Mouse (Mus musculus) liver, embryonic 15.5 days (tissue): Measurements from ENCODE around the gene Dusp13. TPM values are rescaled to one million over a fixed set of nuclear protein-coding genes. Genes with fewer than 3 reads are reported as not detected.

Source experiments
- ATAC-seq: fragments of 200-750 bp; cut with Nextera tagmentation; 2 replicates; pipeline ENCODE4 v1.8.0; 2017; ENCODE audit warnings: moderate number of reproducible peaks, mild to moderate bottlenecking, moderate library complexity; ENCODE audit not compliant: insufficient read depth
- H3K27ac ChIP-seq: fragments of 300-500 bp; sonication (generic); replicated peaks from 2 replicates; pipeline ENCODE4 v1.5.1; 2015; ENCODE audit warnings: mild to moderate bottlenecking, inconsistent platforms
- H3K27me3 ChIP-seq: fragments of 300-500 bp; sonication (generic); 2 replicates; pipeline ENCODE4 v1.6.1; 2015; ENCODE audit warnings: mild to moderate bottlenecking, inconsistent platforms
- H3K36me3 ChIP-seq: fragments of 300-500 bp; sonication (generic); replicated peaks from 2 replicates; pipeline ENCODE4 v1.6.1; 2015; ENCODE audit warnings: moderate library complexity, mild to moderate bottlenecking, inconsistent platforms
- H3K4me1 ChIP-seq: fragments of 300-500 bp; sonication (generic); replicated peaks from 2 replicates; pipeline ENCODE4 v1.6.1; 2015; ENCODE audit warnings: inconsistent platforms
- H3K4me2 ChIP-seq: fragments of 300-500 bp; sonication (generic); 2 replicates; pipeline ENCODE4 v1.6.1; 2015; ENCODE audit warnings: moderate library complexity, mild to moderate bottlenecking, inconsistent platforms
- H3K4me3 ChIP-seq: fragments of 300-500 bp; sonication (generic); replicated peaks from 2 replicates; pipeline ENCODE4 v1.5.1; 2015; ENCODE audit warnings: mild to moderate bottlenecking, inconsistent platforms
- H3K9ac ChIP-seq: fragments of 300-500 bp; sonication (generic); 2 replicates; pipeline ENCODE4 v1.6.1; 2015; ENCODE audit warnings: moderate library complexity, mild to moderate bottlenecking, inconsistent platforms
- H3K9me3 ChIP-seq: fragments of 300-500 bp; sonication (generic); replicated peaks from 2 replicates; pipeline ENCODE4 v1.6.1; 2016; ENCODE audit warnings: inconsistent platforms
- WGBS: fragments of 180-500 bp; shearing (Covaris S2); methylation state at CpG from one replicate; pipeline ENCODE4 v1.1.7; 2015; ENCODE audit warnings: mixed read lengths; ENCODE audit not compliant: insufficient replicate concordance; 5-methylcytosine and 5-hydroxymethylcytosine counted together
- polyA plus RNA-seq: library from polyadenylated mRNA; unstranded; fragments of >200 nt; fragmentation: Nextera tagmentation; extraction: Ambion mirVana; gene quantifications from 2 replicates; pipeline ENCODE4 v1.2.1, GENCODE M21; 2015

Gene Dusp13
- polyA plus RNA-seq, 1 experiment from 2014 or later, result 0.18 TPM

DNA sequence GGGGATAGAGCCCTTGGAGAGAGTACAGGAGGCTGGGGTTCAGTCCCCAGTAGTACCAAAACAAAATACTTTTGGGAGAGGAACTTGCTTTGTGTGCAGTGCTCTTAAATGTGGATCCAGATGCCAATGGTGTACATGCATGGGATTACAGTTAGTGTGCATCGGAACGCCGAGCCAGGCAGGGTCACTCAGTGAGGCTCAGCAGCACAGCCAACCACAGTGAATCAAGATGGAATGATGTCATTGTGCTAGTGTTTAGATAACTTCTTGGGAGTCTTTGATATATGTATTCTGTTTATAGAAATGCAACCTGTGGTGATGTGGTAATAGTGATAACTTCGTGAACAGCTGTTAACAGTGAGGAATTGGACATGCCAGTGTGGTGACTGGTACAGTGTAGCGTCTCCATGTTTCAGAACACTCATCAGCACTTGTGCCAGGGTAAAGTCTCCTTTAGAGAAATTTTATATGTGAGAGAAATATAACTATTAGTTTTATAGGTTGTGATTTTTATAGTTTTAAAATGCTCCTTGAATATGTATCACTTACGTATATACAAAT lies 15.5 kb upstream of the Dusp13 start:
- H3K4me1 ChIP-seq, result peaks cover 34% of the 10 kb centered on the region
- no peak overlapping the region for H3K4me3 ChIP-seq
- no peaks in the 10 kb centered on the region for H3K27me3 ChIP-seq
- 50% methylated on average over 6 of the region's 6 CpGs for WGBS
- no peak overlapping the region for H3K9ac ChIP-seq
- peak overlapping the region; percentile 35 for H3K4me2 ChIP-seq
- peak; percentile 54; the same call in 1 of the 2 replicates for ATAC-seq
- H3K27ac ChIP-seq, result no peak overlapping the region
- H3K36me3 ChIP-seq, result no peaks in the 10 kb centered on the region
- no peaks in the 10 kb centered on the region for H3K9me3 ChIP-seq

DNA sequence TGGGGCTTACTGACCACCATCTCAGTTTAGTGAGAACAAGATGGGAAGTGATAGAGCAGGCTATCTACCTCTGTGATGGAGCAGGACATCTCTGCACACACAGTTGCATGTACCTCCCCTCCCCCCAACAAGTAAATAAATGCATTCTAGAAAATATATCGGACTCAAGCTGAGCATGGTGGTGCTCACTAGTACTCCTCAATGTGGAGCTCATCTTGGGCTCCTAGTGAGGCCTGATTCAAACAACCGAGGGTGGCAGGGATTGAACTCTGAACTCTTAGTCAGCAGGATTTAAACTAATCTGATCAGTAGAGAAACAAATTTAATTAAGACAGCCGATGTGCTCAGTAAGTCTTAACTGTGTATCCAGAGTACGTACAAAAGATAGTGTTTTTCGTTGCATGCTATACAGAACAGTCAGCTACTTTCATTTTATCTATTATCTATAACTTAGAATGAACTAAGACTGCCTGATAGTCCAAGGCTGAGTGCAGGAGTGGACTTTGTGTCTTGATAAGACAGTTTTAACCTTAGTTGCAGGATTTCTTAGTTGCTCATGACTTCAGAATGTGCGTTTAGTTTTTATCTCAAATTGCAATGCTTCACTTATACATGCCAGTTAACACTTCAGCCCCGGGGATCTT lies 14.9 kb upstream of the Dusp13 start:
- Histone ChIP-seq H3K4me1 (peaks cover 36% of the 10 kb centered on the region), H3K27me3 (no peaks in the 10 kb centered on the region), H3K9me3 (no peaks in the 10 kb centered on the region), H3K9ac (no peak overlapping the region), H3K4me2 (peak overlapping the region; percentile 35), H3K27ac (no peak overlapping the region), H3K36me3 (no peaks in the 10 kb centered on the region), H3K4me3 (no peak overlapping the region)
- 23% methylated on average over 7 of the region's 7 CpGs for WGBS
- peak; percentile 74 for ATAC-seq

DNA sequence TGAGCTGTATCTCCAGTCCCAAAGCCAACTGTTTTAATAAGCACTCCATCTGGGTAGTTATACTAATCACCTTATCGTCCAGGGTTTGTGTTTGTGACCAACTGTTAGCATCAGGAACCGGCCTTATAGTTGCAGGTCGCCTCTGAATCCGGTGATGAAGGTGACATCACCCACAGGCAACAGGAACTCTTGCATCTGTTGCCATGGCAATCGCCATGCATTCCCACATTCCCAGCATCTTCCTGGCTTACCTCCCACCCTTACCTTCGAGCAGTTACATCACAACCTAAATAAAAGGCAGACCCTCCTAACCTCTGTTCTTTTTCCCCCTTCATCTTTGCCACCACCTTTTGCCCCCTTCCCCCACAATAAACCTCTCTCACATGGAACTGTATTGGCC lies 13.7 kb upstream of the Dusp13 start:
- Histone ChIP-seq H3K4me3 (no peak overlapping the region), H3K9ac (no peak overlapping the region), H3K4me1 (peaks cover 37% of the 10 kb centered on the region), H3K36me3 (no peaks in the 10 kb centered on the region), H3K9me3 (no peaks in the 10 kb centered on the region), H3K4me2 (no peak overlapping the region), H3K27ac (no peak overlapping the region), H3K27me3 (no peaks in the 10 kb centered on the region)
- WGBS, result 71% methylated on average over 6 of the region's 6 CpGs
- ATAC-seq, result no peak

DNA sequence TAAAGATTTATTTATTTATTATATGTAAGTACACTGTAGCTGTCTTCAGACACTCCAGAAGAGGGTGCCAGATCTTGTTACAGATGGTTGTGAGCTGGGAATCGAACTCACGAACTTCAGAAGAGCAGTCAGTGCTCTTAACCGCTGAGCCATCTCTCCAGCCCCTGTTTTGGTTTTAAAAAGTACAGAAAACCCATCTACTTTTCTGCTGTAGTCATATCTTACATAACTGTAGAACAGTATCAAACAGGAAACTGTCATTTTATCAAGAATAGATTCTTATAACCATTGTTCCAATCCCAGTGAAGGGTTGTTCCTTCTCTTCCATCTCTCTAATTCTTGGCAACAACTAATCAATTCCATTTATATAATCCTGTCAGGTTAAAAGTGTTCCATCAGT lies 12.8 kb upstream of the Dusp13 start:
- H3K4me1 ChIP-seq, result peaks cover 45% of the 10 kb centered on the region
- WGBS, result 68% methylated on average over 3 of the region's 3 CpGs
- H3K9me3 ChIP-seq, result no peaks in the 10 kb centered on the region
- no peaks in the 10 kb centered on the region for H3K36me3 ChIP-seq
- H3K27ac ChIP-seq, result no peak overlapping the region
- H3K4me3 ChIP-seq, result no peak overlapping the region
- ATAC-seq, result no peak
- no peak overlapping the region for H3K4me2 ChIP-seq
- no peak overlapping the region for H3K9ac ChIP-seq
- no peaks in the 10 kb centered on the region for H3K27me3 ChIP-seq

DNA sequence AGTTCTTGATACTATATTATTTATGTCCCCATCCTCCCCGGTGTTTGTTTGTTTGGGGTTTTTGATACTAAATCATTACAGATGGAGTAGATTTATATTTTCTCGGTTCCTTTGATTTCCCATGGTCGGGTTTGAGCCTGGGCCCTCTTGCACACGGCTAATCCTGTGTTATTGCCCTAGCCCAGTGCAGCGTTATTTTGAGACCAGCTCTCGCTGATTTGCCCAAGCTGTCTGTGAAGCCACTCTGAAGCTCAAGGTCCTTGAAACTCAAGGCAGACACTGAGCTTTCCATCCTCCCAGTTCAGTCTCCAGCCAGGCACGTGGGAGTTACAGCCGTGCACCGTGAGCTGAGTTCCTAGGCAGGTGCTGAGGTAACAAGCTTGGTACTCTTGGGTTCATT lies 10.6 kb upstream of the Dusp13 start:
- H3K4me1 ChIP-seq, result peaks cover 51% of the 10 kb centered on the region

DNA sequence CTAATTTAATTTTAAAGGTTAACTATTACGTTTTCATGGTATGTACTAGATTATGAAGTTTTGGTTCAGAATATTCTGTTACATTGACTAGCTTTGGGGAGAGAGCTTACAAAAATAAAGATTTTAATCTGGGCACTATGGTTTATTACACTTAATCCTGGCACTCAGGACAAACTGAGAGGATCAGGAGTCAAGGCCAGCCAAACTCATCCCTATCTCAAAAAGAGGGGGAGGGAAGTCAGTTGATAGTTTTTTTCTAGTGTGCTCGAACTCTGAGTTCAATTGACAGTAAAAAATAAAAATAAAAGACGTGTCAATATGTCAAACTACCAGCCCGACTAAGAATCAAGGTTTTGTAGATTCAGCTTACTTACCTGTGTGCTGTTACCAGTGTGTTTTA lies 2.4 kb upstream of the Dusp13 start:
- WGBS, result 50% methylated on average over 4 of the region's 4 CpGs
- H3K4me3 ChIP-seq, result no peak overlapping the region
- H3K9ac ChIP-seq, result no peak overlapping the region

More for the DNA sequence above, 10.6 kb upstream of the Dusp13 start:
- Histone ChIP-seq H3K4me2 (no peak overlapping the region), H3K9ac (no peak overlapping the region), H3K4me3 (no peak overlapping the region), H3K27ac (no peak overlapping the region), H3K27me3 (no peaks in the 10 kb centered on the region), H3K36me3 (no peaks in the 10 kb centered on the region), H3K9me3 (no peaks in the 10 kb centered on the region)
- 77% methylated on average over 9 of the region's 9 CpGs for WGBS
- ATAC-seq, result no peak

DNA sequence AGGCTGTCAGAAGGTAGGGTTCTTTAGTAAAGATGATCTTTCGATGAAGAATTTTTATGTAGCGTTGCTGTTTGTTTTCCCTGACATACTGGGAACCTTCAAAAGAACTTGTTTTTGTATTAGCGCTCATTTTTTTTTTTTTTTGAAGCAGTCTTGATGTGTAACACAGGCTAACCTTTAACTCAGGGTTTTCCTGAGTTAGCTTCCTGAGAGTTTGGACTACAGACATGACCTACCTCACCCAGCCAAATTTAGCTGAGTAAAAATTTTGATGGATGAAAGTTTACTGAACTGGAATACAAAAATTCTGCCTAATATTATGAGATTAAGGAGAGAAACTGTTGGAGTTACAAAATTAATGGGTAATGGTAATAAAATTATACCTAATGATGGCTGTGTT lies 1.4 kb upstream of the Dusp13 start:
- no peaks in the 10 kb centered on the region for H3K36me3 ChIP-seq
- no peaks in the 10 kb centered on the region for H3K27me3 ChIP-seq
- WGBS, result 84% methylated on average over 3 of the region's 3 CpGs
- no peak overlapping the region for H3K4me3 ChIP-seq
- H3K9ac ChIP-seq, result no peak overlapping the region
- H3K4me1 ChIP-seq, result peaks cover 72% of the 10 kb centered on the region
- H3K27ac ChIP-seq, result no peak overlapping the region
- H3K4me2 ChIP-seq, result 0 out of 2 replicates have a peak overlapping the region, but pooled peaks have one; percentile 87
- H3K9me3 ChIP-seq, result no peaks in the 10 kb centered on the region
- ATAC-seq, result no peak

More for the DNA sequence above, 2.4 kb upstream of the Dusp13 start:
- Histone ChIP-seq H3K27ac (no peak overlapping the region), H3K4me1 (peaks cover 74% of the 10 kb centered on the region), H3K36me3 (no peaks in the 10 kb centered on the region), H3K4me2 (no peak overlapping the region), H3K27me3 (no peaks in the 10 kb centered on the region), H3K9me3 (no peaks in the 10 kb centered on the region)
- no peak for ATAC-seq

DNA sequence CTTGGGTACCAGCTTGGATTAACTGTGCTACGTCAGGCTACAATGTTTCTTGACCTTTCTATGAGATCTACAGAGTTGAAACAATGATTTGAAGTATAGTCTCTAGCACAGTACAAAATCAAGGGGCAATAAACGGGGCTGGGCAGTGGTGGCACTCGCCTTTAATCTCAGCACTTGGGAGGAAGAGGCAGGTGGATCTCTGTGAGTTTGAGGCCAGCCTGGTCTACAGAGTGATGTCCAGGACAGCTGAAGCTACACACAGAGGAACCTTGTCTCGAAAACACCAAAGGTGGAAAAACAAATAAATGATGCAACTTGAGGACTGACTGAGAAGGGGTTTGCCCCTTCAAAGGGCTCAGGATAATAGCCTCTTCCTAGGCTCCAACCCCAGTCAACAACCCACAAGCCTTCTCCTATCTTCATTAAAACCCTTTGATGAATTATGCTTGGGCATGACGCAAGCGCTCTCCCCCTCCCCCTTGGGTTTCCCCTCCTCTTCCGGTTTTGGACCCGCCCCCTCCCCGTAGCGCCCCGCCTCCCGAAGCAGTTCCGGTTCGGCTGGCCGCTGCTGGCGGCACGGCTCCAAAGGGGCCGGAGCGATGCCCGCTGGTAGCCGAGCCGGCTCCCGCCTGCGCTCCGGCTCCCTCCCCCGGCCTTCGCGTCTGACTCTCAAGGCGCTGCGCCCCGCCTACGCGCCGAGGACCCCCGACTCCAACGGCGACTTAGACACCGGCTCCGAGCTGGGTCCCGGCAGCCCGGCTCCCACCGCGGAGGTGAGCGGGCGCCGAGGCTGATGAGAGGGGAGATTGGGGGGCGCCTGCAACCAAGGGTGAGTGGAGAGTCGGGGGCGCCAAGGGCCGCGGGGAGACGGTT lies 737 bp downstream of the Dusp13 start, which contains the start of gene Samd8:
Gene Samd8, plus strand, starts transcription at position 524 of the 873 bp plus-strand sequence.
- Histone ChIP-seq H3K4me3 (peak within 1 kb of the TSS; percentile 94), H3K27ac (peak within 1 kb of the TSS; percentile 79), H3K9me3 (no peaks in the 10 kb centered on the region), H3K9ac (peak within 1 kb of the TSS; percentile 88), H3K4me2 (peak within 1 kb of the TSS; percentile 87), H3K27me3 (no peaks in the 10 kb centered on the region), H3K36me3 (no peaks in the 10 kb centered on the region), H3K4me1 (peaks cover 55% of the 10 kb centered on the region)
- WGBS, result 6% methylated on average over 52 of the region's 52 CpGs
- peak; percentile 83 for ATAC-seq

DNA sequence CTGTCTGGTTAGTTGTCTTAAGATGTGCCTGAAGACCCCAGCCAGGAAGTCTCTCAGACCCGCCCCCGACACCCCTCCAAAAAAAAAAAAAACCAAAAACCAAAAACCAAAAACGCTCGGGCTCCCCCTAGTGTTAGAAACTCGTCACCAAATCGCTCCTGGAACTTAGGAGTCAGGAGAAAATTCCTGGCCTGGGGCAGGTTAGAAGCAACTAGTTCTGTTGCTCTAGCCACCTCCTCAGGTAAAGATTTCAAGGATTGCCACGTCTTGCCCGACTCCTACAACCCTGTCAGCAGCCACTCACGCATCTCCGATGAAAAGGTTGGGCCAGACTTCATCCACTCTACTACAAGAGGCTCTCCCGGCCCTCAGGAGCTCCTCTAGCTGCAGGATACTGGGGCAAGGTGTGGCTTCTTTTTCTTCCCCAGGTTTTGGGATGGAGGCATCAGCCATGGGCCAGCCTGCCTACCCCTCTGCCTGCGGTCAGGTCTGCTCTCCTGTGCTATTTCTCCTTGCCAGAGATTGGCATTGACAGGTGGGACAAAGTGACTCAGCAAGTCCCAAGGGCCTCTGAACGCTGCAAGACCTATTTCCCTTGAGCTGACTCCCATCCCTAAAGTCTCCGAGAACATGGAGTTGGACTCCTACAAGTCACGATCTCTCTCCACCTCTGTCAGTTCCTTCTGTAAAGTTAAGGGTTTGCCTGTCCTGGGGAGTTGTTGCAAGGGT lies 2.7 kb downstream of the Dusp13 start:
- H3K27ac ChIP-seq, result no peak overlapping the region
- H3K27me3 ChIP-seq, result no peaks in the 10 kb centered on the region
- H3K9me3 ChIP-seq, result no peaks in the 10 kb centered on the region
- ATAC-seq, result no peak
- WGBS, result 35% methylated on average over 15 of the region's 15 CpGs
- H3K4me3 ChIP-seq, result no peak overlapping the region
- H3K36me3 ChIP-seq, result no peaks in the 10 kb centered on the region
- H3K9ac ChIP-seq, result no peak overlapping the region
- peaks cover 42% of the 10 kb centered on the region for H3K4me1 ChIP-seq
- no peak overlapping the region for H3K4me2 ChIP-seq

DNA sequence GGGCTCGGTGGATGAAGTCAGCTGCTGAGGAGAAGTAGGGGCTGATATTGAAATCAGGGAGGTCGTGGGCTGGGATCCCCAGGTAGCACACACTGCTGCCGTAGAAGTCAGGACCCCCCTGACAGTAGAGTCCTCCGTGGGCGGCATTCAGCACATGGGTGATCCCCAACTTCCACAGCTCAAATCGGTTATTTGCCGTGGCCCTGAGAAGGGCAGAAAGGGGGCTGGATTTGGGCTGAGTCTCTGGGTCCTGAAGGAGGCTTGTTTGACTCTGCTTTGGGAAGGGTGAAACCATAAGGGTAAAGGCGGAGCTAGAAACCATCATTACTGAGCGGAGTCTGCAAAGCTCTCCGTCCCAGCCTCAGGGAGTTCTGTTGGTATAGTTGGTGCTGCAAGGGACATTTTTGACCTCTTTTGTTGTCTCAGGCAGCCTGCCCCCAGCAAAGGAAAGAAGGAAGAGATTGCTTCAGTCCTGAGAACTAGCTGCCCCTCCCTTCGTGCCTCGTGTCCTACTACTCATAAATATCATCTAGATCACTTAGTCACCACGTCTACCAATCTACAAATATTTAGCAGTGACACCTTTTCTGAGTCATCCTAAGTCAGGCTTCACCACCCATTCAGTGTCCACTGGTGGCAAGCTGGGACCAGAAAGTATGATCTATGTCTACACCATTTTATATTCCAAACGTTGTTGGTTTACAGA lies 3.4 kb downstream of the Dusp13 start:
- Histone ChIP-seq H3K4me1 (peaks cover 37% of the 10 kb centered on the region), H3K4me2 (no peak overlapping the region), H3K36me3 (no peaks in the 10 kb centered on the region), H3K9me3 (no peaks in the 10 kb centered on the region), H3K9ac (no peak overlapping the region), H3K27me3 (no peaks in the 10 kb centered on the region), H3K27ac (no peak overlapping the region), H3K4me3 (no peak overlapping the region)
- WGBS, result 55% methylated on average over 14 of the region's 14 CpGs
- no peak for ATAC-seq
